In genomic region chr14:121930731-121931383, GRCm38 (mm10) we compare ENCODE assay signal across 22 mouse cellular contexts. TPM values are rescaled to one million over a fixed set of nuclear protein-coding genes. Genes with fewer than 3 reads are reported as not detected.
A peak's percentile ranks its signal among the peaks of the same experiment; 100 is the strongest.
DNase-seq lines count a peak whose midpoint lies in the region; TF ChIP-seq lines count a peak whose summit lies in the region.
"Had no signal": no experiment of that assay in that cellular context is flagged by ENCODE, and none has a peak within 500 bp of the region (broad histone marks: within the 10 kb centered on the region; RNA-seq: fewer than 3 reads in every experiment).

No protein-coding gene starts in this region.

- TF ChIP-seq EP300 in heart, adult 2 months (IDR thresholded peaks at IDR 0.05; ENCODE audit: insufficient read depth, low read depth, low read length), result no peak

- TF ChIP-seq POLR2A in heart, adult 2 months (IDR thresholded peaks at IDR 0.05; ENCODE audit: insufficient read depth, low read depth, low read length), result no peak

- H3K36me3 ChIP-seq in heart, adult 2 months (ENCODE audit: control insufficient read depth, insufficient read depth, low read length), result peaks cover 2% of the 10 kb centered on the region; the same call in 1 of the 2 replicates
- no peaks in the 10 kb centered on the region for H3K36me3 ChIP-seq in macrophage (ENCODE audit: inconsistent target)

- peaks cover 7% of the 10 kb centered on the region for H3K4me1 ChIP-seq in heart, adult 2 months (ENCODE audit: control insufficient read depth, insufficient read depth, low read length)
- H3K4me1 ChIP-seq: embryonic facial prominence, embryonic 15.5 days; forebrain, embryonic 13.5 days had no signal

- H3K27ac ChIP-seq in heart, adult 2 months, result peak overlapping the region; percentile 5; the same call in 1 of the 2 replicates
- peak overlapping the region; percentile 87; the same call in 1 of the 2 replicates for H3K27ac ChIP-seq in macrophage
- H3K27ac ChIP-seq: embryonic facial prominence, embryonic 15.5 days; forebrain, embryonic 13.5 days; heart, embryonic 13.5 days; midbrain, embryonic 12.5 days had no signal

- intact Hi-C loops in heart, adult 2 months (cut with DNase I), result loop anchor here (5.0 kb wide), 1 partner anchor 51 kb away; no protein-coding TSS in a partner anchor
- intact Hi-C loops in heart, postnatal 14 days (cut with DNase I), result loop anchor here (5.0 kb wide), 1 partner anchor 36 kb away; the partner anchor contains the start of gene Gpr183

- WGBS in heart, adult 2 months, result 60% methylated on average over 7 of the region's 7 CpGs
- WGBS in macrophage (ENCODE audit: missing documents), result 77% methylated on average over 6 of the region's 7 CpGs

- H3K27me3 ChIP-seq in heart, adult 2 months (ENCODE audit: control insufficient read depth, insufficient read depth, low read length), result no peaks in the 10 kb centered on the region
- H3K27me3 ChIP-seq: embryonic facial prominence, embryonic 15.5 days; forebrain, embryonic 13.5 days; heart, embryonic 13.5 days; hindbrain, embryonic 13.5 days; liver, embryonic 13.5 days; midbrain, embryonic 12.5 days had no signal

- H3K4me3 ChIP-seq in heart, adult 2 months, result no peak overlapping the region
- no peak overlapping the region for H3K4me3 ChIP-seq in macrophage (ENCODE audit: inconsistent target)
- H3K4me3 ChIP-seq: embryonic facial prominence, embryonic 15.5 days; forebrain, embryonic 13.5 days; heart, embryonic 13.5 days; hindbrain, embryonic 13.5 days; liver, embryonic 13.5 days; midbrain, embryonic 12.5 days; myocyte had no signal

- no peaks in the 10 kb centered on the region for H3K79me2 ChIP-seq in heart, adult 2 months (replicated peaks; ENCODE audit: control insufficient read depth, insufficient read depth, low read length)
- peaks cover 33% of the 10 kb centered on the region; the same call in 1 of the 2 replicates for H3K79me2 ChIP-seq in macrophage (ENCODE audit: inconsistent target)

- no peak for DNase-seq in heart, adult 2 months
- no peak for DNase-seq in heart, postnatal 14 days
- DNase-seq in A20 (ENCODE audit: low read depth, low spot score), result peak; percentile 43
- DNase-seq in T-cell, adult 2 months (ENCODE audit: low spot score), result peak; percentile 73
- DNase-seq in cerebellum, postnatal 14 days, result no peak
- DNase-seq in cerebellum, adult 18-20 months, result no peak
- no peak for DNase-seq in frontal cortex, postnatal 25 days (ENCODE audit: low spot score in 2 of 2)
- DNase-seq: cerebellum, adult 11-12 months; kidney, adult 2 months; kidney, postnatal 4 days; left cerebral cortex, postnatal 4 days; liver, embryonic 13.5 days; lung, postnatal 14 days; right cerebral cortex, adult 18-20 months had no signal

- no peak for TF ChIP-seq CTCF in heart, adult 2 months (IDR thresholded peaks at IDR 0.05)

- no peak overlapping the region for H3K9ac ChIP-seq in heart, adult 2 months (ENCODE audit: low read depth, low read length)
- H3K9ac ChIP-seq: embryonic facial prominence, embryonic 15.5 days; forebrain, embryonic 13.5 days; heart, embryonic 13.5 days; hindbrain, embryonic 13.5 days; liver, embryonic 13.5 days; midbrain, embryonic 12.5 days had no signal

RNA-seq across cellular contexts. Expression of gene Gpr18, which starts 15.3 kb away (rescaled TPM):
- total RNA-seq in heart, adult 2 months (2021), result under 1 TPM; 0.16 to 0.43 TPM
- 0.53 and 2.2 TPM in 2 replicates for polyA plus RNA-seq in heart, adult 2 months (2012; rRNA removed)
- under 1 TPM in 1 of 2 experiments, not detected in 1; 0.39 TPM for total RNA-seq in heart, postnatal 14 days (2021)
- total RNA-seq in macrophage (2018; cell fraction: chromatin; rRNA removed), result 1 to 10 TPM in 6 of 26 experiments, under 1 TPM in 8, not detected in 12; 0.33 to 5.1 (median 0.94) TPM
- total RNA-seq in macrophage (2018; cell fraction: cytosol; rRNA removed), result 10 to 100 TPM in 1 of 26 experiments, 1 to 10 TPM in 14, under 1 TPM in 11; 0.12 to 14.1 (median 2.8) TPM
- 10 to 100 TPM in 1 of 26 experiments, 1 to 10 TPM in 14, under 1 TPM in 1, not detected in 10; 0.44 to 13.9 (median 3.5) TPM for total RNA-seq in macrophage (2018; cell fraction: nucleus; rRNA removed)
- 0.20 to 0.28 TPM (median 0.22 TPM) in 3 replicates for polyA plus RNA-seq in macrophage (2018)
- total RNA-seq: gastrocnemius, adult 18-20 months; left cerebral cortex, postnatal 4 days had no signal
- polyA plus RNA-seq: heart, embryonic 13.5 days; liver, embryonic 13.5 days; myocyte had no signal

RNA-seq across cellular contexts. Expression of gene Gpr183, which starts 34.1 kb away (rescaled TPM):
- 1 to 10 TPM in 1 of 2 experiments, under 1 TPM in 1; 0.84 to 1.1 TPM for total RNA-seq in heart, adult 2 months (2021)
- polyA plus RNA-seq in heart, adult 2 months (2012; rRNA removed), result 1.3 and 1.4 TPM in 2 replicates
- total RNA-seq in heart, postnatal 14 days (2021), result under 1 TPM; 0.54 to 0.67 TPM
- total RNA-seq in macrophage (2018; cell fraction: chromatin; rRNA removed), result 1 to 10 TPM in 13 of 26 experiments, under 1 TPM in 10, not detected in 3; 0.39 to 6.8 (median 1.9) TPM
- total RNA-seq in macrophage (2018; cell fraction: cytosol; rRNA removed), result 10 to 100 TPM in 1 of 26 experiments, 1 to 10 TPM in 19, under 1 TPM in 6; 0.40 to 10.8 (median 3.0) TPM
- total RNA-seq in macrophage (2018; cell fraction: nucleus; rRNA removed), result 10 to 100 TPM in 1 of 26 experiments, 1 to 10 TPM in 19, under 1 TPM in 6; 0.17 to 27.4 (median 2.0) TPM
- polyA plus RNA-seq in macrophage (2018), result 2.6 to 26.1 TPM (median 8.0 TPM) in 3 replicates

RNA-seq across cellular contexts. Expression of gene Ubac2, which starts 52.4 kb away (rescaled TPM):
- 10 to 100 TPM; 30.4 to 31.9 TPM for total RNA-seq in heart, adult 2 months (2021)
- 37.0 and 43.9 TPM in 2 replicates for polyA plus RNA-seq in heart, adult 2 months (2012; rRNA removed)
- total RNA-seq in heart, postnatal 14 days (2021), result 10 to 100 TPM; 23.3 to 23.8 TPM
- total RNA-seq in macrophage (2018; cell fraction: chromatin; rRNA removed), result 10 to 100 TPM in 24 of 26 experiments, 1 to 10 TPM in 2; 7.3 to 30.5 (median 18.2) TPM
- total RNA-seq in macrophage (2018; cell fraction: cytosol; rRNA removed), result 10 to 100 TPM; 16.4 to 36.6 (median 25.8) TPM
- total RNA-seq in macrophage (2018; cell fraction: nucleus; rRNA removed), result 10 to 100 TPM; 10.4 to 35.9 (median 23.6) TPM
- polyA plus RNA-seq in macrophage (2018), result 14.7 to 27.5 TPM (median 24.4 TPM) in 3 replicates

Comparison
In these comparisons a context has a peak if more than half of its experiments do, and no peak if none do; other contexts are left out.
1. DNase-seq: peak in A20 (single experiment) and T-cell, adult 2 months (single experiment); none in heart, adult 2 months (0 of 2), heart, postnatal 14 days (0 of 2), cerebellum, postnatal 14 days (0 of 2), cerebellum, adult 18-20 months (0 of 2) and frontal cortex, postnatal 25 days (0 of 2).